Mouse (Mus musculus): ENCODE measurements around the gene Uhrf1.

Uhrf1 gene

GRCm38 (mm10) chr17:56298238-56298637 is 4.9 kb upstream of the Uhrf1 start:
- DNase-seq (ENCODE audit: low spot score in 2 of 2) = no peak

GRCm38 (mm10) chr17:56300186-56300585 is 2.9 kb upstream of the Uhrf1 start, which contains the start of gene Arrdc5:
Gene Arrdc5, minus strand, starts transcription at chr17:56300286.
- DNase-seq (ENCODE audit: low spot score in 2 of 2) = no peak

GRCm38 (mm10) chr17:56302363-56302996 is 641 bp upstream of the Uhrf1 start:
- no peak for DNase-seq (ENCODE audit: low spot score in 2 of 2)

GRCm38 (mm10) chr17:56303847-56304586 is 896 bp downstream of the Uhrf1 start:
- peak; percentile 95 to 96 for DNase-seq (ENCODE audit: low spot score in 2 of 2)

GRCm38 (mm10) chr17:56304718-56305117 is 1.6 kb downstream of the Uhrf1 start:
- no peak for DNase-seq (ENCODE audit: low spot score in 2 of 2)

- no peak for DNase-seq (ENCODE audit: low spot score in 2 of 2)
Observed at GRCm38 (mm10) chr17:56305156-56305555, 2.0 kb downstream of the Uhrf1 start.

- no peak for DNase-seq (ENCODE audit: low spot score in 2 of 2)
Observed at GRCm38 (mm10) chr17:56305826-56306225, 2.7 kb downstream of the Uhrf1 start.

- no peak for DNase-seq (ENCODE audit: low spot score in 2 of 2)
Observed at GRCm38 (mm10) chr17:56308088-56308487, 5.0 kb downstream of the Uhrf1 start.

GRCm38 (mm10) chr17:56309191-56309945 is 6.2 kb downstream of the Uhrf1 start:
- no peak for DNase-seq (ENCODE audit: low spot score in 2 of 2)

GRCm38 (mm10) chr17:56324419-56324818 is 21.3 kb downstream of the Uhrf1 start:
- DNase-seq (ENCODE audit: low spot score in 2 of 2) = no peak

- peak; percentile 99 for DNase-seq (ENCODE audit: low spot score in 2 of 2)
Observed at GRCm38 (mm10) chr17:56325450-56326152, 22.5 kb downstream of the Uhrf1 start, which contains the start of gene Kdm4b. Gene Kdm4b, plus strand, starts transcription at chr17:56326062.

- DNase-seq (ENCODE audit: low spot score in 2 of 2) = no peak
Observed at GRCm38 (mm10) chr17:56326153-56327147, 23.3 kb downstream of the Uhrf1 start.

- no peak for DNase-seq (ENCODE audit: low spot score in 2 of 2)
Observed at GRCm38 (mm10) chr17:56329267-56329666, 26.1 kb downstream of the Uhrf1 start.

- peak in 1 of 2 experiments; percentile 27 for DNase-seq (ENCODE audit: low spot score in 2 of 2)
Observed at GRCm38 (mm10) chr17:56330345-56330744, 27.2 kb downstream of the Uhrf1 start.

- no peak for DNase-seq (ENCODE audit: low spot score in 2 of 2)
Observed at GRCm38 (mm10) chr17:56331256-56331655, 28.1 kb downstream of the Uhrf1 start.

GRCm38 (mm10) chr17:56332987-56333386 is 29.9 kb downstream of the Uhrf1 start:
- DNase-seq (ENCODE audit: low spot score in 2 of 2) = no peak

- DNase-seq (ENCODE audit: low spot score in 2 of 2) = peak; percentile 44 to 51
Observed at GRCm38 (mm10) chr17:56337190-56337589, 34.1 kb downstream of the Uhrf1 start.

- DNase-seq (ENCODE audit: low spot score in 2 of 2) = no peak
Observed at GRCm38 (mm10) chr17:56337791-56338190, 34.7 kb downstream of the Uhrf1 start.

- DNase-seq (ENCODE audit: low spot score in 2 of 2) = peak; percentile 71 to 72
Observed at GRCm38 (mm10) chr17:56338909-56339308, 35.8 kb downstream of the Uhrf1 start.

- DNase-seq (ENCODE audit: low spot score in 2 of 2) = no peak
Observed at GRCm38 (mm10) chr17:56340717-56341116, 37.6 kb downstream of the Uhrf1 start.

Measured in spleen, postnatal 36 days (tissue).